Comparison of ENCODE assay signal across 20 mouse cellular contexts in genomic region chr6:50882759-50883158, GRCm38 (mm10).
"Had no signal": no experiment of that assay in that cellular context is flagged by ENCODE, and none has a peak within 500 bp of the region (broad histone marks: within the 10 kb centered on the region; RNA-seq: fewer than 3 reads in every experiment).

No protein-coding gene starts in this region.

- H3K4me3 ChIP-seq: liver, embryonic 12.5 days; liver, embryonic 15.5 days; lung, embryonic 15.5 days; midbrain, embryonic 12.5 days; midbrain, embryonic 15.5 days; neural tube, embryonic 12.5 days; neural tube, embryonic 15.5 days; stomach, embryonic 15.5 days had no signal

- H3K27me3 ChIP-seq: lung, embryonic 15.5 days; midbrain, embryonic 12.5 days; midbrain, embryonic 15.5 days; neural tube, embryonic 12.5 days; neural tube, embryonic 15.5 days; stomach, embryonic 15.5 days had no signal

- H3K4me1 ChIP-seq: liver, embryonic 15.5 days; lung, embryonic 15.5 days; midbrain, embryonic 12.5 days; midbrain, embryonic 15.5 days; neural tube, embryonic 12.5 days; neural tube, embryonic 15.5 days; stomach, embryonic 15.5 days had no signal

- H3K9me3 ChIP-seq: liver, embryonic 12.5 days; liver, embryonic 15.5 days; lung, embryonic 15.5 days; midbrain, embryonic 12.5 days; midbrain, embryonic 15.5 days; neural tube, embryonic 12.5 days; neural tube, embryonic 15.5 days; stomach, embryonic 15.5 days had no signal

- DNase-seq: kidney, adult 9 months; kidney, postnatal 14 days; kidney, postnatal 4 days; liver; lung, adult 18-20 months; lung, postnatal 10 days; lung, postnatal 36 days; retina, postnatal 1 day; right cerebral cortex, postnatal 25 days; spleen, adult 18-20 months; thymus, adult 18-20 months; thymus, postnatal 36 days had no signal

- H3K9ac ChIP-seq: liver, embryonic 12.5 days; liver, embryonic 15.5 days; lung, embryonic 15.5 days; midbrain, embryonic 12.5 days; midbrain, embryonic 15.5 days; neural tube, embryonic 12.5 days; neural tube, embryonic 15.5 days; stomach, embryonic 15.5 days had no signal

- H3K36me3 ChIP-seq: liver, embryonic 12.5 days; liver, embryonic 15.5 days; lung, embryonic 15.5 days; midbrain, embryonic 12.5 days; midbrain, embryonic 15.5 days; neural tube, embryonic 12.5 days; neural tube, embryonic 15.5 days; stomach, embryonic 15.5 days had no signal

- H3K4me2 ChIP-seq: liver, embryonic 12.5 days; liver, embryonic 15.5 days; lung, embryonic 15.5 days; midbrain, embryonic 12.5 days; midbrain, embryonic 15.5 days; neural tube, embryonic 12.5 days; neural tube, embryonic 15.5 days; stomach, embryonic 15.5 days had no signal

- ATAC-seq: midbrain, embryonic 15.5 days had no signal

- H3K27ac ChIP-seq: liver, embryonic 12.5 days; liver, embryonic 15.5 days; lung, embryonic 15.5 days; midbrain, embryonic 12.5 days; midbrain, embryonic 15.5 days; neural tube, embryonic 12.5 days; neural tube, embryonic 15.5 days; stomach, embryonic 15.5 days had no signal
